Mouse (Mus musculus): ENCODE results near the gene Adcy1. TPM values are rescaled to one million over a fixed set of nuclear protein-coding genes. Genes with fewer than 3 reads are reported as not detected.
A peak's percentile ranks its signal among the peaks of the same experiment; 100 is the strongest.

Adcy1 gene
- polyA plus RNA-seq, 1 experiment from 2014 or later, result 12.8 TPM

DNA sequence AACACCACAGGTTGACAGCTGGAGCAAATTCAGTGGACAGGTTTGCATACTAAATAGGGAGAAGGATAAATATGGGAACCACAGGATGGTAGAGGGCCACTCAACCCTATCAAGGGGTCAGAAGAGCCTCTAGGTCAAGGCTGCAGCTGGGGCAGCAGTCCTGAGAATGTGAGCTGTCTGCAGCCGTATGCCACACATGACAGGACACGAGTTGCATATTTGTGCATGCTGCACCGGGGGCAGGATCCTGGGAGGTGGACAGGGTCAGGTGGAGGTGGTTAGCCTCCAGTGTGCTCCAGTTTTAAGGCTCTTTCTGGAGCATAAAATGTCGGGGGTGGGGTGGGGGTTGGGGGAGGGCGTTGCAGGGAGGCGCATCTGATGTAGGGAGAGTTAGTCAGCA is 8.3 kb downstream of the Adcy1 start:
- peaks cover 37% of the 10 kb centered on the region for H3K4me1 ChIP-seq (replicated peaks)
- peak; percentile 9; the same call in 1 of the 2 replicates for ATAC-seq (ENCODE audit: low FRiP score, low read depth)
- H3K36me3 ChIP-seq, result no peaks in the 10 kb centered on the region
- H3K27ac ChIP-seq (replicated peaks), result no peak overlapping the region
- no peaks in the 10 kb centered on the region for H3K27me3 ChIP-seq
- WGBS, result 75% methylated on average over 6 of the region's 6 CpGs
- H3K9me3 ChIP-seq, result no peaks in the 10 kb centered on the region
- no peak overlapping the region for H3K4me3 ChIP-seq
- no peak overlapping the region for H3K9ac ChIP-seq
- H3K4me2 ChIP-seq, result no peak overlapping the region

GRCm38 (mm10) chr11:7073556-7073955 is 10.3 kb downstream of the Adcy1 start:
- Histone ChIP-seq H3K27me3 (no peaks in the 10 kb centered on the region), H3K4me3 (no peak overlapping the region), H3K9ac (no peak overlapping the region), H3K4me2 (no peak overlapping the region), H3K36me3 (no peaks in the 10 kb centered on the region), H3K9me3 (no peaks in the 10 kb centered on the region), H3K4me1 (replicated peaks) (peaks cover 33% of the 10 kb centered on the region), H3K27ac (replicated peaks) (peak overlapping the region; percentile 25; the same call in 1 of the 2 replicates)
- 77% methylated on average over 3 of the region's 3 CpGs for WGBS
- no peak for ATAC-seq (ENCODE audit: low FRiP score, low read depth)

DNA sequence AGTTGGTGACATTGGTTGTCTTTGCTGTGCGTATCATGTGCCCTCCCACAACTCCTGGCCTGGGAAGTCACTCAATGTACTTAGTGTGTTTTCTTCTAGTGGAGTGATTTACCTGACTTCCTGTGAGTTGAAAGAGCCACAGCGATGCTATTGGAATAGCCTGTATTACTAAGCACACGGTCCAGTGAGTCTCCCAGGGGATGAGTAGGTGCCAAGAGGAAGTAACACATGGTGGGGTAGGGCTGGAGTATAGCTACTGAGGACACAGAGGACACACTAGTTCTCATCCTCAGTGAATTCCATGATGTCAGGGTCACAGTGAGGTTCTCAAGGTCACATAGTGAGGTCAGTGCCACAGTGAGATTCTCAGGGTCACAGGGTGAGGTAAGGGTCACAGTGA is 13.2 kb downstream of the Adcy1 start:
- no peak overlapping the region for H3K4me2 ChIP-seq
- ATAC-seq (ENCODE audit: low FRiP score, low read depth), result no peak
- no peak overlapping the region for H3K4me3 ChIP-seq
- H3K36me3 ChIP-seq, result no peaks in the 10 kb centered on the region
- H3K9me3 ChIP-seq, result no peaks in the 10 kb centered on the region
- H3K27ac ChIP-seq (replicated peaks), result no peak overlapping the region
- 79% methylated on average over 3 of the region's 3 CpGs for WGBS
- H3K9ac ChIP-seq, result no peak overlapping the region
- no peaks in the 10 kb centered on the region for H3K27me3 ChIP-seq
- peaks cover 16% of the 10 kb centered on the region; the same call in 1 of the 2 replicates for H3K4me1 ChIP-seq (replicated peaks)

- Histone ChIP-seq H3K9ac (no peak overlapping the region), H3K4me3 (no peak overlapping the region), H3K27ac (replicated peaks) (no peak overlapping the region), H3K4me2 (no peak overlapping the region), H3K36me3 (no peaks in the 10 kb centered on the region), H3K9me3 (no peaks in the 10 kb centered on the region), H3K4me1 (replicated peaks) (no peaks in the 10 kb centered on the region), H3K27me3 (no peaks in the 10 kb centered on the region)
- WGBS, result 100% methylated on average over 1 of the region's 1 CpGs
- no peak for ATAC-seq (ENCODE audit: low FRiP score, low read depth)
These were observed 18.6 kb downstream of the Adcy1 start for GRCm38 (mm10) chr11:7081893-7082292.

GRCm38 (mm10) chr11:7083911-7084310 is 20.6 kb downstream of the Adcy1 start:
- ATAC-seq (ENCODE audit: low FRiP score, low read depth), result no peak
- 97% methylated on average over 1 of the region's 1 CpGs for WGBS
- no peak overlapping the region for H3K4me2 ChIP-seq
- no peak overlapping the region for H3K27ac ChIP-seq (replicated peaks)
- no peak overlapping the region for H3K4me3 ChIP-seq
- H3K27me3 ChIP-seq, result no peaks in the 10 kb centered on the region
- no peak overlapping the region for H3K9ac ChIP-seq
- no peaks in the 10 kb centered on the region for H3K9me3 ChIP-seq
- H3K36me3 ChIP-seq, result no peaks in the 10 kb centered on the region
- H3K4me1 ChIP-seq (replicated peaks), result no peaks in the 10 kb centered on the region

DNA sequence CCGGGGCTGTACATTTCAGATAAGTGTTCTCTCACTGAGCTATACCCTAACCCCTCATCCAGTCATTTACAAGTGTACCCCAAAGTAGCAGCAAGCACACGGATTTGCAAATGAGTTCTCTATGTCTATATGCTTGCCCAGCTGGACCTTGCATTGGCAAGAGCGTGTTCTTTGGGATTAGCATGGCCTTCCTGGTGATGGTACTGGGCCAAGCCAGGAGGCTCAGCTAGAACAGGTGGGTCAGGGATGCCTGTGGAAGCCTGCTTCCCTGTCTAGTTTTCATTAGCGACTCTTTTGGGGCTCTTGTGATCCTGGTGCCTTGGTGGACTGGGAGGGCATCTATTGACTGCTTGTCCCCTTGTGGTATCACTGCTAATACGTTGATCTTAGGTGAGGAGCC is 21.9 kb downstream of the Adcy1 start:
- Histone ChIP-seq H3K36me3 (no peaks in the 10 kb centered on the region), H3K27me3 (no peaks in the 10 kb centered on the region), H3K9ac (no peak overlapping the region), H3K4me2 (no peak overlapping the region), H3K4me3 (no peak overlapping the region), H3K27ac (replicated peaks) (no peak overlapping the region), H3K9me3 (no peaks in the 10 kb centered on the region), H3K4me1 (replicated peaks) (no peaks in the 10 kb centered on the region)
- 83% methylated on average over 5 of the region's 5 CpGs for whole genome bisulfite sequencing
- ATAC-seq (ENCODE audit: low FRiP score, low read depth), result no peak

DNA sequence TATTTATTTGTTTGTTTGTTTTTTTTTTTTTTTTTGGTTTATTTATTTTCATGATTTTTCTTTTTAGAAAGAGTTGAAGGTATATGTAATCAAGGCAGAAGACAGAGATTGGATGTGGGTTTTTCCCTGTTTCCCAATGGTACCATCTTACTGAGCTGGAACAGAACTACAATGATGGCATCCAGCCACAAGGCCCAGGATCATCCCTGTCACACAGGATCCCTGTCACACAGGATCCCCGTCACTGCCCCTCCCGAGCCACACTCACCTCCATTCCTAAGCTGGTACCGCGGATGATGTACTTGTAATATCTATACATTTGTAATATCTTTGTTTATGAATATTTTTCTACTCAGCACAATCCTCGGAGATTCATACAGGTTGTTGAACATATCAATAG is 27.8 kb downstream of the Adcy1 start:
- ATAC-seq (ENCODE audit: low FRiP score, low read depth), result no peak
- Histone ChIP-seq H3K4me2 (no peak overlapping the region), H3K9me3 (peaks cover 3% of the 10 kb centered on the region; the same call in 1 of the 2 replicates), H3K9ac (no peak overlapping the region), H3K27ac (replicated peaks) (no peak overlapping the region), H3K4me1 (replicated peaks) (no peaks in the 10 kb centered on the region), H3K4me3 (no peak overlapping the region), H3K27me3 (no peaks in the 10 kb centered on the region), H3K36me3 (peaks cover 5% of the 10 kb centered on the region; the same call in 1 of the 2 replicates)
- 93% methylated on average over 5 of the region's 5 CpGs for WGBS

GRCm38 (mm10) chr11:7094844-7095243 is 31.6 kb downstream of the Adcy1 start:
- Histone ChIP-seq H3K36me3 (peaks cover 5% of the 10 kb centered on the region; the same call in 1 of the 2 replicates), H3K27me3 (no peaks in the 10 kb centered on the region), H3K9ac (no peak overlapping the region), H3K4me1 (replicated peaks) (no peaks in the 10 kb centered on the region; the same call in 1 of the 2 replicates), H3K9me3 (peaks cover 3% of the 10 kb centered on the region; the same call in 1 of the 2 replicates), H3K27ac (replicated peaks) (no peak overlapping the region), H3K4me3 (no peak overlapping the region), H3K4me2 (no peak overlapping the region)
- ATAC-seq (ENCODE audit: low FRiP score, low read depth), result no peak
- WGBS, result 96% methylated on average over 6 of the region's 6 CpGs

GRCm38 (mm10) chr11:7101674-7102073 is 38.4 kb downstream of the Adcy1 start:
- no peaks in the 10 kb centered on the region for H3K27me3 ChIP-seq
- H3K36me3 ChIP-seq, result peaks cover 3% of the 10 kb centered on the region; the same call in 1 of the 2 replicates
- ATAC-seq (ENCODE audit: low FRiP score, low read depth), result peak; percentile 52; the same call in 1 of the 2 replicates
- no peak overlapping the region for H3K4me2 ChIP-seq
- H3K4me1 ChIP-seq (replicated peaks), result peaks cover 20% of the 10 kb centered on the region
- H3K4me3 ChIP-seq, result no peak overlapping the region
- 41% methylated on average over 6 of the region's 6 CpGs for WGBS
- no peak overlapping the region for H3K9ac ChIP-seq
- H3K9me3 ChIP-seq, result no peaks in the 10 kb centered on the region
- H3K27ac ChIP-seq (replicated peaks), result peak overlapping the region; percentile 59

DNA sequence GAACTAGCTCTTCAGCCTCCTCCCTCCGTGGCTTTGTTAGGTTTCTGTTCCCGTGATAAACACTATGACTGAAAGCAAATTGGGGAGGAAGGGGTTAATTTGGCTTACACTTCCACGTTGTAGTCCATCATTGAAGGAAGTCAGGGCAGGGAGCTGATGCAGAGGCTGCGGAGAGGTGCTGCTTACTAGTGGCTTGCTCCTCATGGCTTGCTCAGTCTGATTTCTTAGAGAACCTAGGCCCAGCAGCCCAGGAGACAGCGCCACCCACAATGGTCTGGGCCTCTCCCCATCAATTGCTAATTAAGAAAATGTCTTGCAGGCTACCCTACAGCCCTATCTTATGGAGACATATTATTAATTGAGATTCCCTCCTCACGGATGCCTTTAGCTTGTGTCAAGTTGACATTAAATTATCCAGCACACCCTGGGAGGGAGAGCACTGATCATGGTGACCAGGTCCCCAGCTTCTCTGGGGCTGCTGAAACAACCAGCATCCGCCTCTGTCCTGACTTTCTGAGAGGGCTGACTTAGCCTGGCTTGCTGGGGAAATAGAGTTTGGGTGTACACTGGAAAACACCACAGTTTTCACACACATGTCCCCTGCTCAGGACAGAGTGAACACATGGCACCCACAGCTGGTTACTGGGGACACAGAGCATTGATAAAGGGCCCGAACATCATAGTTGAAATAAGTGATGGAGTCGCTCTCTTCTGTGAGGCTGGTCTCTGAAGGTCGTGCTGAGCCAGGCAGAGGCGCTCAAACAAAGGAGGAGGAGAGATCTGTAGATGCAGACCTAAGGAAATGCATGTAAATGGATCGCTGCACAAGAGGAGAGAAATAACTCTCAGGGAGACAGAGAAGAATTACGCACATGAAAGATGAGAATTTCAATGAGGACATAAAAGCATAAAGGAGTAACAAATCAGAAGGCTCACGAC is 39.2 kb downstream of the Adcy1 start:
- Histone ChIP-seq H3K27me3 (no peaks in the 10 kb centered on the region), H3K9ac (no peak overlapping the region), H3K4me1 (replicated peaks) (peaks cover 20% of the 10 kb centered on the region), H3K9me3 (no peaks in the 10 kb centered on the region), H3K27ac (replicated peaks) (peak overlapping the region; percentile 59), H3K4me2 (no peak overlapping the region), H3K36me3 (peaks cover 3% of the 10 kb centered on the region; the same call in 1 of the 2 replicates), H3K4me3 (no peak overlapping the region)
- 43% methylated on average over 14 of the region's 14 CpGs for WGBS
- peak; percentile 20 for ATAC-seq (ENCODE audit: low FRiP score, low read depth)

DNA sequence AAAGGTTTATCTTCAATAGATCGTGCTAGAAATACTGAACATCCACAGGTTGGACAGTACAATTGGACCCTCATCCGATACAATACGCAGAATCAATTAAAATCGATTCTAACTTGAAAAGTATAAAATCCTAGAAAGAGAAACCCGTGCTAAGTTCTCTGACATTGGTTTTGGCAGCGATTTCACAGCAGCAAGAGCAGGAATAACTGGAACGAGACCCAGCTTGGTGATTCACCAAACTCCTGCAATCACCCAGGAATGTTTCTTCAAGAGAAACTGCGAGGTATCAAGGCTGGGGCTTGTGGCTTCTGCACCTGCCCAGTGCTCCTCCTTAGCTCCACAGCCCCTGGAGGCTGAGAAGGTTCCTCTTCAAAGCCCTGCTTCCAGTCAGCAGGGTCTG is 42.0 kb downstream of the Adcy1 start:
- no peak for ATAC-seq (ENCODE audit: low FRiP score, low read depth)
- no peak overlapping the region for H3K9ac ChIP-seq
- H3K4me3 ChIP-seq, result no peak overlapping the region
- no peaks in the 10 kb centered on the region for H3K9me3 ChIP-seq
- WGBS, result 94% methylated on average over 8 of the region's 8 CpGs
- peaks cover 20% of the 10 kb centered on the region for H3K4me1 ChIP-seq (replicated peaks)
- no peak overlapping the region for H3K4me2 ChIP-seq
- H3K36me3 ChIP-seq, result peaks cover 10% of the 10 kb centered on the region; the same call in 1 of the 2 replicates
- H3K27me3 ChIP-seq, result no peaks in the 10 kb centered on the region
- H3K27ac ChIP-seq (replicated peaks), result no peak overlapping the region

- no peak for ATAC-seq (ENCODE audit: low FRiP score, low read depth)
These were observed 45.8 kb downstream of the Adcy1 start for GRCm38 (mm10) chr11:7109131-7109530.

More at GRCm38 (mm10) chr11:7109131-7109530, 45.8 kb downstream of the Adcy1 start:
- no peaks in the 10 kb centered on the region for H3K9me3 ChIP-seq
- peaks cover 7% of the 10 kb centered on the region; the same call in 1 of the 2 replicates for H3K4me1 ChIP-seq (replicated peaks)
- H3K27ac ChIP-seq (replicated peaks), result no peak overlapping the region
- H3K9ac ChIP-seq, result no peak overlapping the region
- H3K4me3 ChIP-seq, result no peak overlapping the region
- H3K4me2 ChIP-seq, result no peak overlapping the region
- WGBS, result 86% methylated on average over 4 of the region's 4 CpGs
- peaks cover 10% of the 10 kb centered on the region; the same call in 1 of the 2 replicates for H3K36me3 ChIP-seq
- no peaks in the 10 kb centered on the region for H3K27me3 ChIP-seq
